Mouse (Mus musculus) stomach, embryonic 15.5 days (tissue): Measurements from ENCODE around the gene Spata31d1d. TPM values are rescaled to one million over a fixed set of nuclear protein-coding genes. Genes with fewer than 3 reads are reported as not detected.
"Not testable (repeated sequence)": the region's sequence is repeated elsewhere in the genome, so short reads cannot be mapped to it uniquely, and the experiment has no call there.

Source experiments
- ATAC-seq: fragments of 200-750 bp; cut with Nextera tagmentation; 2 replicates; pipeline ENCODE4 v1.8.0; 2017; ENCODE audit warnings: low read depth, moderate number of reproducible peaks, moderate TSS enrichment; ENCODE audit not compliant: insufficient read depth, low FRiP score
- H3K27ac ChIP-seq: fragments of 300-500 bp; sonication (generic); 2 replicates; pipeline ENCODE4 v1.5.1; 2015; ENCODE audit warnings: mild to moderate bottlenecking, inconsistent platforms
- H3K27me3 ChIP-seq: fragments of 300-500 bp; sonication (generic); replicated peaks from 2 replicates; pipeline ENCODE4 v1.6.1; 2015; ENCODE audit warnings: inconsistent platforms
- H3K36me3 ChIP-seq: fragments of 300-500 bp; sonication (generic); 2 replicates; pipeline ENCODE4 v1.6.1; 2015; ENCODE audit warnings: inconsistent platforms
- H3K4me1 ChIP-seq: fragments of 300-500 bp; sonication (generic); 2 replicates; pipeline ENCODE4 v1.6.1; 2015; ENCODE audit warnings: inconsistent platforms
- H3K4me2 ChIP-seq: fragments of 300-500 bp; sonication (generic); 2 replicates; pipeline ENCODE4 v1.6.1; 2015; ENCODE audit warnings: mild to moderate bottlenecking, inconsistent platforms
- H3K4me3 ChIP-seq: fragments of 300-500 bp; sonication (generic); replicated peaks from 2 replicates; pipeline ENCODE4 v1.5.1; 2015; ENCODE audit warnings: inconsistent platforms
- H3K9ac ChIP-seq: fragments of 300-500 bp; sonication (generic); 2 replicates; pipeline ENCODE4 v1.6.1; 2015; ENCODE audit warnings: inconsistent platforms
- H3K9me3 ChIP-seq: fragments of 300-500 bp; sonication (generic); 2 replicates; pipeline ENCODE4 v1.6.1; 2016; ENCODE audit warnings: inconsistent platforms
- WGBS: fragments of 180-500 bp; shearing (Covaris S2); methylation state at CpG from one replicate; pipeline ENCODE4 v1.1.7; 2015; 5-methylcytosine and 5-hydroxymethylcytosine counted together
- polyA plus RNA-seq: library from polyadenylated mRNA; unstranded; fragments of >200 nt; fragmentation: Nextera tagmentation; extraction: Ambion mirVana; gene quantifications from 2 replicates; pipeline ENCODE4 v1.2.1, GENCODE M21; 2015

The Spata31d1d gene
- polyA plus RNA-seq, 1 experiment from 2014 or later: not detected

DNA sequence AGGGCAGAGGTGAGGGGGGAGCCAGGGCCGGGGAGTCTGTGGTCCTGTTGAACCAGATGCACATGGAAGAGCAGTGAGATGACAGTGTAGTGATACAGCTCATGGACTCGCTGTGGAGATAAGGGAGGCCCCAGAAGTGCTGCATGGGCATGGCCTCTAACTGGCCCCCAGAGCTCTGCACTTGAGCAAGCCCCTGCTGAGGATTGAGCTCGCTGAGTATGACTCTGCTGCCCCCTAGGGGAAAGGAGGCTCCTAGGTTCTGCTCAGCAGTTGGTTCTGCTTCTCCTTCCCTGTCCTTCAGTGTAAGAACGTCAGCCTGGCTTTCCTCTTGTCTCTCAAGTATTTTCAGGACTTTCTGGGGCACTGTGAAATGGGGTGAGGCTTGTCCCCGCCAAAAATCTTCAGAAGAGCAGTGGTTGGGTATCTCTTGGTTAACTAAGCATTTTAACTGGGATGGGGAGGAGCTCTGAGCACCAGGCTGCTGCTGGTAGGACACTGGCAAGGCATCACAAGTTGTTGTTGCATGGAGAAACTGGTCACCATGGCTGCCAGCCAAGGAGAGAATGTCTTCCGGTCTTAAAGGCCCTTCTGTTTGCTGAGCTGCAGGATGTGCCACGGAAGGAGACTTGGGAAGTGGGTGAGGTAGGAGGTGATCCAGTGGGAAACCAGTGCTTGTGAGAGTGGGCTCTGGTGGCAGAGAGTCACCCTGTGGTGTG lies 3.0 kb downstream of the Spata31d1d start:
- H3K9ac ChIP-seq: no peak overlapping the region
- no peaks in the 10 kb centered on the region for H3K9me3 ChIP-seq
- no peaks in the 10 kb centered on the region for H3K36me3 ChIP-seq
- ATAC-seq: peak; percentile 78
- H3K27ac ChIP-seq: no peak overlapping the region
- 0 out of 2 replicates have a peak, but pooled peaks cover 3% of the 10 kb centered on the region for H3K4me1 ChIP-seq
- no peak overlapping the region for H3K4me3 ChIP-seq
- H3K4me2 ChIP-seq: no peak overlapping the region
- no peaks in the 10 kb centered on the region; the same call in 1 of the 2 replicates for H3K27me3 ChIP-seq
- 24% methylated on average over 7 of the region's 7 CpGs for WGBS

DNA sequence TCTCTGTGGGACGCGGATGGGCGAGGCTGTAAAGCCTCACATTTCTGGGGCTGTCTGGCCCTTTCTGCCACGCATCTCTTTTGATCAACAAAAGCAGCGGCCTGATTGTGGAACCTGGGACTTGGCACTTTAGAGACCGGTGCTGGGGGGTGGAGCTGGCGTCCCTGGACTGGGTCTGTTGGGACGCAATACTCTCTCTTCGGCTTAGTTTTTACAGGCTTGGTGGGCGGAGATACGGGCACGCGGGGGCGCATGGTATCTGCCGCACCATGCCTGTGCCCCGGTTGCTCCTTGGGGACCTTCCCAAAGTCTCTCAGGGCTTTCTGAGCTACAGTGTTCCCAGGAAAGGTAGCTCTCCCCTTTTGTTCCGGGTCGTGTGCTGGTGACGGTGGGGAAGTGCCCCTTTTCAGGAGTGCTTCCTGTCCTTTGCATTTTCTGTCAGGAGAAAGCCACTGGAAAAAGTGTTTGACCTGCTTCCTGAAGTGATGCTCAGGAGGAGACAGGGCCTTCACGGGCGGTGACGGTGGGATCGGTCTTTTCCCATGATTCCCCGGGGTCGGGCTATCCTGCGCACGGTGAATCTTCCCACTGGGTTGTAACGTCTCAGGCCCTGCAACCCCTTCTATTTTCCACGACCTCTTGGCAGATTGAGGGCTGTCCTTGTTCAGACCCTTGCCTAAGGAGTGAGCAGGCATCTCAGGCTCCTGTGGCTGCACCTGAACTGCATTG lies 5.2 kb downstream of the Spata31d1d start:
- no peaks in the 10 kb centered on the region for H3K9me3 ChIP-seq
- no peaks in the 10 kb centered on the region; the same call in 1 of the 2 replicates for H3K27me3 ChIP-seq
- peak overlapping the region; percentile 33 for H3K4me2 ChIP-seq
- H3K27ac ChIP-seq: no peak overlapping the region
- no peak overlapping the region for H3K4me3 ChIP-seq
- H3K4me1 ChIP-seq: 0 out of 2 replicates have a peak, but pooled peaks cover 3% of the 10 kb centered on the region
- H3K9ac ChIP-seq: no peak overlapping the region
- no peak for ATAC-seq
- no peaks in the 10 kb centered on the region for H3K36me3 ChIP-seq
- 26% methylated on average over 29 of the region's 29 CpGs for WGBS

DNA sequence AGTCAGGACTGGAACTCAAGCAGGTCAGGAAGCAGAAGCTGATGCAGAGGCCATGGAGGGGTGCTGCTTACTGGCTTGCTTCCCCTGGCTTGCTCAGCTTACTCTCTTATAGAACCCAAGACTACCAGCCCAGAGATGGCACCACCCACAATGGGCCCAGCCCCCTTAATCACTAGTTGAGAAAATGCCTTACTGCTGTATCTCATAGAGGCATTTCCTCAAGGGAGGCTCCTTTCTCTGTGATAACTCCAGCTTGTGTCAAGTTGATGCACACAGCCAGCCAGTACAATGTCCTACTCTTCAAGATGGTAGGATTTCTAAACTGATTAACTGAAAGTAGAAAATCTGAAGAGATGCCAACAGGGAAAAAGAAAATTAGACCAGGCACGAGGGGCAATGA lies 9.5 kb downstream of the Spata31d1d start:
- H3K4me1 ChIP-seq, H3K9ac ChIP-seq, H3K4me3 ChIP-seq, H3K27me3 ChIP-seq, H3K4me2 ChIP-seq, H3K36me3 ChIP-seq, H3K27ac ChIP-seq, H3K9me3 ChIP-seq, ATAC-seq: not testable (repeated sequence)
- 75% methylated on average over 1 of the region's 1 CpGs for WGBS

DNA sequence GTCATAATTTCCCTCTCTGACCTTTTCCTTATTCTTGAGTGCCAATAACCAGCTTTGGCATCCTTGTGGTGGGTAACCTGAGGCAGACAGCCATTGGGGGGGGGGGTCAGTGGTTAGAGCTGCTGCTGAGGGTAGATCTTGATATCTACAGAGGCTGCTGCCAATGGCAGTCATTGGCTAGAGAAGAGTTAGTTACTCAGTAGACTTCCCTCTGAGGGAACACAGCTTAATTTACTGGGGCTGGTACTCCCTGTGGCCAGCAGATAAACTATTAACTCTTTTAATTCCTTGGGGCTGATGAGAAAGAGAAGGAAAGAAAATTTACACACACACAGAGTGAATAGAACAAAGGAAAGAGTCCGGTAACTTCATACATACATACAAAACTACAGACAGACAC lies 12.1 kb downstream of the Spata31d1d start:
- H3K27ac ChIP-seq: no peak overlapping the region
- no peak overlapping the region for H3K9ac ChIP-seq
- H3K27me3 ChIP-seq: no peaks in the 10 kb centered on the region
- H3K4me2 ChIP-seq: no peak overlapping the region
- no peaks in the 10 kb centered on the region for H3K36me3 ChIP-seq
- no peaks in the 10 kb centered on the region for H3K4me1 ChIP-seq
- no peak overlapping the region for H3K4me3 ChIP-seq
- whole genome bisulfite sequencing: 78% methylated on average over 1 of the region's 1 CpGs
- H3K9me3 ChIP-seq: no peaks in the 10 kb centered on the region
- no peak for ATAC-seq

DNA sequence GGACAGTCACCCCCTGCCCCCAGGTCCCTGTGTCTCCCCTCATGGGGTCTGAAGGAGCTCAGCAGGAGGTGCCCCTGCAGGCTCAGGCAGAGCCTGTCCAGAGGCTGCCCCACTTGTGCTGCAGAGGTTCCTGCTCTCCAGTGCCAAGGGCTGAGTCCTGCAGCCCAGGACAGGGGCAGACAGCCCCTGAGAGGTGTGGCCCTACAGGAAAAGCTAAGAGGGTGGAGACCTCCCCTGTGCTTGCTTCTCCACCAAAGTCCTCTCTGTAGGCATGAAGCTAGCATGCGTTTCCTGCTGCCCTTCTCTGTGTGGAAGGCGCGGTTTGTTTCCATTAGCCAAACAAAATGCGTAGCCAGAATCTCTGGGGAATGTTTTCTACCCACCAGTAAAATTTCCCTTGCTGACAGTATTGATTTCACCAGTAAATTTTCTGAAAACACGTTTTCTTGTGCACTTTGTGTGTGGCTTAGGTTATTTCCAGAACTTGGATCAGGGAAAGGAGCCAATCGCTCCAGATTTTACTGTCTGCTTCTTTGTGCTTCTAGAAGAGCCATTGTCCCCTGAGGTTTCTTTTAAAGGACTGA lies 12.6 kb downstream of the Spata31d1d start:
- not testable (repeated sequence) for H3K4me3 ChIP-seq, H3K27me3 ChIP-seq, H3K4me2 ChIP-seq, H3K36me3 ChIP-seq, H3K4me1 ChIP-seq, H3K27ac ChIP-seq, H3K9ac ChIP-seq, H3K9me3 ChIP-seq
- peak; percentile 61; the same call in 1 of the 2 replicates for ATAC-seq
- WGBS: 22% methylated on average over 6 of the region's 6 CpGs

DNA sequence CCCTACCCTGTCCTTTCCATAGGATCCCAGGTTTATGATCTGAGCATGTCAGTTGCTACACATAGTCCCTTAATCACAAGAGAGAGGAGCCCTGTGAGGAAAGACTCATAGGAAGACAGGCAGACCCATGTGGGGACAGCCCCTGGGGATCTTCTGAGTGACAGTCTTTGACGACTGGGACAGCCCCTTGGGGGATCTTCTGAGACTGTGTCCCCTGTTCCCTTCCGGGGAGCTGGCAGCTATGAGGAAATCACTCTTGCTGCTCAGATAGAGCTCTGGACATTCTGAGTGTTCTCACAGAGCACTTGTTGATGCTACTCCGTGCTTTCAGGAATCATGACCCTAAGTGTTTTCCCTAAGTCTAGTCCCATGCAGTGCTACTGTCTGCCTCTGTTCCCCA lies 17.8 kb downstream of the Spata31d1d start:
- no peaks in the 10 kb centered on the region for H3K4me1 ChIP-seq
- H3K9me3 ChIP-seq: no peaks in the 10 kb centered on the region
- no peak for ATAC-seq
- H3K27ac ChIP-seq: no peak overlapping the region
- no peak overlapping the region for H3K4me3 ChIP-seq
- H3K9ac ChIP-seq: no peak overlapping the region
- no peaks in the 10 kb centered on the region for H3K27me3 ChIP-seq
- H3K36me3 ChIP-seq: no peaks in the 10 kb centered on the region
- H3K4me2 ChIP-seq: no peak overlapping the region
- WGBS: 45% methylated on average over 3 of the region's 3 CpGs

DNA sequence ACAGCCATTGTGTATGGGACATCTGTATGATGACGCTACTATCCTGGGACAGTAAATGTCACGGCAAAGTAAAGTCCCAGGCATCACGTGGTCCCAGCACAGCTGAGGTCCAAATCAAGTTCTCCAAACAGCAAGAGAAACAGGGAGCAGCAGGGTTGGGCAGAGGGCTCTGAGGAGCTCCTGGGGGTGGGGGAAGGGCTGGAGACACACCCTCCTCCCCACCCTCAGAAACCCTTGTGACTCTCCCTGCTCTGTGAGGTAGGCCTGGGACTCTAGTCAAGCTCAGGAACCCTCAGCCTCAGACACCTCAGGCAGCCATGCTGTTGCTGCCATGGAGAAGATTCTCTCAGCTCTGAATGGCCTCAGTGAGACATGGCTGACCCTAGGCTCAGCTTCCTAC lies 19.6 kb downstream of the Spata31d1d start, which contains the start of gene Spata31d1b:
TSS of gene Spata31d1b (plus strand) at position 301 of the 400 bp plus-strand sequence.
- not testable (repeated sequence) for H3K9ac ChIP-seq, H3K27me3 ChIP-seq, H3K36me3 ChIP-seq, H3K27ac ChIP-seq, H3K4me2 ChIP-seq, ATAC-seq, H3K9me3 ChIP-seq, H3K4me1 ChIP-seq, H3K4me3 ChIP-seq
- 62% methylated on average over 3 of the region's 3 CpGs for WGBS

DNA sequence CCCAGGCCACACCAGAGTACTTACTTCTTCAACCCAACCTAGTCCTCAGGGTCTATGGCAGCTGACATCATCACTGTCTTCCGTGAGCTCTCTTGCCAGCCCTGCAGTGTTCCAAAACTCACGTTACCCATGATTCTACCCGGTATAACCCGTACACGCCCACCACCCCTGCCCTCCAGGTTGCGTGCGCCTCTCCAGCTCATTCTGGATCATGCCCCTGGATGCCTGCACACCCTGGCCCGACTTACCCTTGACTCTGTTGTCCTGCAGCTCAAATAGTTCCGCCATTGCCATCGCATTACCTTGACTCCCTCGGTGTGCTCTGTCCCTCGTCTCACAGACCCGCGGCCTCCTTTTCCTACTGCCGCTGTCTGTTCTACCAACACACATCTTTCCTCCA lies 21.3 kb downstream of the Spata31d1d start, which contains the start of gene Spata31d1a:
TSS of gene Spata31d1a (minus strand) at position 101 of the 400 bp plus-strand sequence.
- no peaks in the 10 kb centered on the region for H3K9me3 ChIP-seq
- H3K27me3 ChIP-seq: no peaks in the 10 kb centered on the region
- no peaks in the 10 kb centered on the region for H3K36me3 ChIP-seq
- no peak for ATAC-seq
- no peaks in the 10 kb centered on the region for H3K4me1 ChIP-seq
- no peak within 1 kb of the TSS for H3K9ac ChIP-seq
- no peak within 1 kb of the TSS for H3K4me3 ChIP-seq
- no peak within 1 kb of the TSS for H3K27ac ChIP-seq
- H3K4me2 ChIP-seq: no peak within 1 kb of the TSS
- WGBS: 84% methylated on average over 15 of the region's 15 CpGs

DNA sequence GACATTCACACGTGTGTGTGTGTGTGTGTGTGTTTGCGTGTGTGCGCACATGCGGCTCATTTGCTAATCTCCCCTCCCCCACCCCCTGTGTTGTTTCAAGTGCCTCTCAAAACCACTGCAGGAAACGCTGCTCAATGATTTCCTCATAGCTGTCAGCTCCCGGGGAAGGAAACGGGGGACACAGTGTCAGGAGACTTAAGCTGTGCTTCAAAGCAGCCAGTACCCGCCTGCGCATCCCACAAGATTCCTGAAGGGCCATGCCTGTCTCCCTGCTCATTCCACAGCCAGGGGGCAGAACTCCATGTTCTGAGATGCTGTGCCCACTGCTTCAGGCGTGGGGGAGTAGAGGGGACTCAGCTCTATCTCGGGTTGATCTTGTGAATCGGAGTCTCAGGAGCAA lies 27.0 kb downstream of the Spata31d1d start:
- Histone ChIP-seq H3K27ac (no peak overlapping the region), H3K9ac (no peak overlapping the region), H3K4me1 (no peaks in the 10 kb centered on the region), H3K9me3 (no peaks in the 10 kb centered on the region), H3K36me3 (no peaks in the 10 kb centered on the region), H3K4me2 (no peak overlapping the region), H3K27me3 (no peaks in the 10 kb centered on the region), H3K4me3 (no peak overlapping the region)
- WGBS: 50% methylated on average over 12 of the region's 12 CpGs
- no peak for ATAC-seq

DNA sequence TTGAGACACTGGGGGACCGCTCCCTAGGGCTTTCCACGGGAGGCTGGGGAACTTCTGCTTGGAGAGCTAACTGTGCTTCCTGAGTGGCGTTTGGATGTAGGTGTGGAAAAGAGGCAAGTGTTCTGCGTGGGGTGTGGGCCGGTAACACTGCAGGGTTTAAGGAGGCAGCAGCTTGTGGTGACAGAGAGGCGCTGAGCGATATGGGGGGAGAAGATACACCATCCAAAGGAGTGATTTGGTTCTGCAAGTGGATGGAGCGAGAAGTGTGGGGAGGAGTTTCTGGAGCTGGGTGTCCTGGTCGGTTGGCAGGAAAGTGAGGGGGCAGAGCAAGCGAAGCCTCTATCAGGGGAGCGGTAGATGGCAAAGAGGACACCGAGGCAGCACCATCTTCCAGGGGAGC lies 28.0 kb downstream of the Spata31d1d start:
- no peak for ATAC-seq
- Histone ChIP-seq H3K4me3 (no peak overlapping the region), H3K9ac (no peak overlapping the region), H3K27ac (no peak overlapping the region), H3K27me3 (no peaks in the 10 kb centered on the region), H3K4me2 (no peak overlapping the region), H3K36me3 (no peaks in the 10 kb centered on the region), H3K4me1 (no peaks in the 10 kb centered on the region), H3K9me3 (no peaks in the 10 kb centered on the region)
- 88% methylated on average over 12 of the region's 12 CpGs for WGBS

DNA sequence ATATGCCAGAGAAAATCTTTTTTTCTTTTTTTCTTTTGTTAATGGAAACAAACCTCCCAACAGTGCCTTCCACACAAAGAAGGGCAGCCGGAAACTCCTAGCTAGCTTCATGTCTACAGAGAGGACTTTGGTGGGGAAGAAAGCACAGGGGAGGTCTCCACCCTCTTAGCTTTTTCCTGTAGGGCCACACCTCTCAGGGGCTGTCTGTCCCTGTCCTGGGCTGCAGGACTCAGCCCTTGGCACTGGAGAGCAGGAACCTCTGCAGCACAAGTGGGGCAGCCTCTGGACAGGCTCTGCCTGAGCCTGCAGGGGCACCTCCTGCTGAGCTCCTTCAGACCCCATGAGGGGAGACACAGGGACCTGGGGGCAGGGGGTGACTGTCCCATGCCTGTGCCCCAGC lies 31.4 kb downstream of the Spata31d1d start:
- ATAC-seq: 0 out of 2 replicates have a peak, but pooled peaks have one; percentile 22

DNA sequence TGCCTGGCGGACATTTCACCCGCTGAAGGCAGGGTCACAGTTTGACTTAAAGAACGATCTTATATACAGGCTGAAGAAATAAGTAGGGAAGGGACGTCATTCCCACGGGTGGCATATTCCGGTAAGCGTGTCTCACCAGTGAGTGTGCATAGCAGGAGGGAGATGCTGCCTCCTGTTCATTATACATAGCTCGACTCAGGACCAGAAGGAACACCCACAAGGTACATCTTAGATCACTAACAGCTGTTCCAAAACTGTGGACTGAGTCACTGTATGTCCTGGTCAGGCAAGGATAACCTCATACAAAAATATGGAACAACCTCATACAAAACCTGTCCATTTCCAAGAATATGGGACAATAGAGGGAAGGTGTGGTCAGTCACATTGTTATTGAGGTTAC lies 32.4 kb downstream of the Spata31d1d start:
- ATAC-seq: no peak
- H3K9me3 ChIP-seq: no peaks in the 10 kb centered on the region
- no peak overlapping the region for H3K4me2 ChIP-seq
- no peak overlapping the region for H3K9ac ChIP-seq
- no peaks in the 10 kb centered on the region for H3K36me3 ChIP-seq
- no peak overlapping the region for H3K27ac ChIP-seq
- H3K4me1 ChIP-seq: no peaks in the 10 kb centered on the region
- H3K27me3 ChIP-seq: no peaks in the 10 kb centered on the region
- H3K4me3 ChIP-seq: no peak overlapping the region
- 90% methylated on average over 8 of the region's 8 CpGs for whole genome bisulfite sequencing

More for the DNA sequence above, 31.4 kb downstream of the Spata31d1d start:
- not testable (repeated sequence) for H3K9me3 ChIP-seq, H3K4me1 ChIP-seq, H3K4me3 ChIP-seq, H3K4me2 ChIP-seq, H3K27ac ChIP-seq, H3K9ac ChIP-seq, H3K36me3 ChIP-seq, H3K27me3 ChIP-seq
- WGBS: 53% methylated on average over 1 of the region's 1 CpGs
